Mouse (Mus musculus): ENCODE measurements around the gene Fbxw11. TPM values are rescaled to one million over a fixed set of nuclear protein-coding genes. Genes with fewer than 3 reads are reported as not detected.
A peak's percentile ranks its signal among the peaks of the same experiment; 100 is the strongest.

The Fbxw11 gene
- polyA plus RNA-seq, 1 experiment, result 44.5 TPM

DNA sequence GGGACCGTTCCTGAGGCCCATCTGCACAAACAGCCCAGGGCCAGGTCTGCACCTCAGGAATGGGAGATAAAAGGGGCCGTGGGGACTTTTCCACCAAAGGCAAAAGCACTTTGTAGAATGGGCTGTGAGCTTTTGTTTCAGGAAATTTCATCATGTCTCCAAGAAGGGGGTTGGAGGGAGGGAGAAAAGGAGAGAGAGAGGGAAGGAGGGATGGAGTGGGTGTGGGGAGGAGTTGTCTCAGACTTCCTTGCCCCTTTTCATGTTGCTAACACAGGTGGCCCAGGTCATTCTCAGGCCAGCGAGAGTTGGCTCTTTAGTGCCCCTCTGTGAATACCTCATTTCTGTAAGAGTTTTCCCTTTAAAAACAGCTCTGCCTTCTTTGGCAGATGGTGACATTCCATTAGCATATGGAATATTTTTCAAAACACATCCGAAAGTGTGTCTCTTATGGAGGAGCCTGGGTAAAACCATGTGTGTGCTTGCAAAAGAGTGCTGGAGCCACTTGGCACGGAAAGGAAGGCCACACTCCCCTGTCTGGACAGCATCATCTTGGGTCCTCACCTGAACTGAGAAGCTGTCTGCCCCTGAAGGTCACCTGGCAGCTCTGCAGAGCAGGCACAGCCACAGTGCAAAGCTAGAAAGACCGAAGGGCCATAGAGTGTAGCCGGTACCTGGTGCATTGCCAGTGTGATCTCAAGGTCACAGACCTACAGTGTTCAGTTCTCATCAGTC is 109.5 kb downstream of the Fbxw11 start:
- H3K27me3 ChIP-seq (ENCODE audit: control insufficient read depth, insufficient read depth, insufficient read length), result no peaks in the 10 kb centered on the region
- H3K79me2 ChIP-seq (ENCODE audit: control insufficient read depth, insufficient read depth), result no peaks in the 10 kb centered on the region
- H3K4me3 ChIP-seq, result no peak overlapping the region
- H3K36me3 ChIP-seq (ENCODE audit: control insufficient read depth, insufficient read depth), result peaks cover 4% of the 10 kb centered on the region
- no peak overlapping the region for H3K4me2 ChIP-seq (ENCODE audit: low read depth)
- no peak overlapping the region for H3ac ChIP-seq (ENCODE audit: control insufficient read depth, insufficient read length)
- TF ChIP-seq MAX (IDR thresholded peaks at IDR 0.05; ENCODE audit: low read depth) (no peak), CEBPB (IDR thresholded peaks at IDR 0.05; ENCODE audit: insufficient read depth, poor library complexity, severe bottlenecking) (peak; percentile 70; the same call in 1 of the 2 replicates), MYOG (IDR thresholded peaks at IDR 0.05; ENCODE audit: control insufficient read depth in 1 of 3, insufficient read depth in 1 of 3, insufficient read length in 2 of 3, low read depth in 2 of 3) (no peak)

DNA sequence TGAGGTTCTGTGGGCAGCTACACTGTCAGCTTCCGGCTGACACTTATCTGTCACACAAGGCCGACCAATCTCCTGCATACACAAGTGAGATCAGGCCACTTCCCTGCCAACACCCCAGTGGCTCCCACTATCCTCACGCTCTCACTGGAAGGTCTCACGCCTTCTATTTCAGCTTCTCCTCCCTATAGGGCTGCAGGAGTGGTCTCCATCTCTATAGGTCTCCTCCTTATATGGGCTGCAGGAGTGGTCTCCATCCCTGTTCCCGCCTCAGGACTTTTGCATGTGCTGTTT is 110.0 kb downstream of the Fbxw11 start:
- H3K4me2 ChIP-seq (ENCODE audit: low read depth), result no peak overlapping the region
- no peaks in the 10 kb centered on the region for H3K36me3 ChIP-seq (ENCODE audit: control insufficient read depth, insufficient read depth)
- no peak for TF ChIP-seq E2F4 (IDR thresholded peaks at IDR 0.05; ENCODE audit: insufficient read depth)
- no peak for TF ChIP-seq REST (IDR thresholded peaks at IDR 0.05; ENCODE audit: insufficient read depth, insufficient read length)
- no peak for TF ChIP-seq SRF (IDR thresholded peaks at IDR 0.05; ENCODE audit: control insufficient read depth, insufficient read length, low read depth)
- TF ChIP-seq POLR2A (IDR thresholded peaks at IDR 0.05; ENCODE audit: insufficient read length, low read depth), result no peak
- TF ChIP-seq TCF3 (IDR thresholded peaks at IDR 0.05; ENCODE audit: insufficient read length, low read depth), result no peak
- TF ChIP-seq MYOG (IDR thresholded peaks at IDR 0.05; ENCODE audit: control insufficient read depth in 1 of 3, insufficient read depth in 1 of 3, insufficient read length in 2 of 3, low read depth in 2 of 3), result no peak
- TF ChIP-seq USF1 (IDR thresholded peaks at IDR 0.05; ENCODE audit: low read depth), result no peak
- no peak for TF ChIP-seq POLR2AphosphoS2 (IDR thresholded peaks at IDR 0.05; ENCODE audit: insufficient read length, low read depth)
- no peak for TF ChIP-seq TCF12 (IDR thresholded peaks at IDR 0.05; ENCODE audit: insufficient read depth, poor library complexity, severe bottlenecking)
- no peak for TF ChIP-seq CEBPB (IDR thresholded peaks at IDR 0.05; ENCODE audit: insufficient read depth, poor library complexity, severe bottlenecking)
- TF ChIP-seq MYOD1 (IDR thresholded peaks at IDR 0.05; ENCODE audit: control insufficient read depth in 1 of 3, insufficient read length in 2 of 3, low read depth in 2 of 3), result no peak
- no peak for TF ChIP-seq MAX (IDR thresholded peaks at IDR 0.05; ENCODE audit: low read depth)
- H3K79me2 ChIP-seq (ENCODE audit: control insufficient read depth, insufficient read depth), result no peaks in the 10 kb centered on the region
- H3K4me3 ChIP-seq, result no peak overlapping the region
- no peaks in the 10 kb centered on the region for H3K27me3 ChIP-seq (ENCODE audit: control insufficient read depth, insufficient read depth, insufficient read length)
- H3ac ChIP-seq (ENCODE audit: control insufficient read depth, insufficient read length), result no peak overlapping the region

GRCm38 (mm10) chr11:32753358-32753757 is 110.8 kb downstream of the Fbxw11 start:
- no peak overlapping the region for H3K4me3 ChIP-seq
- no peaks in the 10 kb centered on the region for H3K79me2 ChIP-seq (ENCODE audit: control insufficient read depth, insufficient read depth)
- no peaks in the 10 kb centered on the region for H3K36me3 ChIP-seq (ENCODE audit: control insufficient read depth, insufficient read depth)
- no peaks in the 10 kb centered on the region for H3K27me3 ChIP-seq (ENCODE audit: control insufficient read depth, insufficient read depth, insufficient read length)
- no peak for TF ChIP-seq USF1 (IDR thresholded peaks at IDR 0.05; ENCODE audit: low read depth)
- TF ChIP-seq SRF (IDR thresholded peaks at IDR 0.05; ENCODE audit: control insufficient read depth, insufficient read length, low read depth), result no peak
- no peak for TF ChIP-seq MYOG (IDR thresholded peaks at IDR 0.05; ENCODE audit: control insufficient read depth in 1 of 3, insufficient read depth in 1 of 3, insufficient read length in 2 of 3, low read depth in 2 of 3)
- no peak for TF ChIP-seq POLR2AphosphoS2 (IDR thresholded peaks at IDR 0.05; ENCODE audit: insufficient read length, low read depth)
- no peak for TF ChIP-seq TCF3 (IDR thresholded peaks at IDR 0.05; ENCODE audit: insufficient read length, low read depth)
- no peak for TF ChIP-seq MAX (IDR thresholded peaks at IDR 0.05; ENCODE audit: low read depth)
- no peak for TF ChIP-seq CEBPB (IDR thresholded peaks at IDR 0.05; ENCODE audit: insufficient read depth, poor library complexity, severe bottlenecking)
- TF ChIP-seq MYOD1 (IDR thresholded peaks at IDR 0.05; ENCODE audit: control insufficient read depth in 1 of 3, insufficient read length in 2 of 3, low read depth in 2 of 3), result no peak
- no peak for TF ChIP-seq POLR2A (IDR thresholded peaks at IDR 0.05; ENCODE audit: insufficient read length, low read depth)
- TF ChIP-seq E2F4 (IDR thresholded peaks at IDR 0.05; ENCODE audit: insufficient read depth), result no peak
- TF ChIP-seq REST (IDR thresholded peaks at IDR 0.05; ENCODE audit: insufficient read depth, insufficient read length), result no peak
- H3ac ChIP-seq (ENCODE audit: control insufficient read depth, insufficient read length), result no peak overlapping the region
- H3K4me2 ChIP-seq (ENCODE audit: low read depth), result no peak overlapping the region

DNA sequence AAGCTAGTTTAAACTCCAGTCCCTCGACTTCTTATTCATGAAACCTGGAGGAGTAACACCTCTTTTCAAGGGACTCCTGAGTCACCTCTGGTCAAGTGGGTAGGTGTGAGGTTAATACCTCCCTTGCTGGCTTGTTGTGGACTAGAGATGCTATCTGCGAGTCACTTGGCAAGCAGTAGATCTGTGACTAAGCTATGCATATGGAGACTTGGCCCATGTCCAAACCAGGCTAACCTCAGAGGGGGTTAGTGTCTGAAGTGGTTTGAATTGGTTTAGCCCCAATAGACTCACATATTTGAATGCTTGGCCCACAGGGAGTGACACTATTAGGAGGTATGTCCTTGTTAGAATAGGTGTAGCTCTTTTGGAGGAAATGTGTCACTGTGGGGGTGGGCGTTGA is 120.2 kb downstream of the Fbxw11 start:
- Histone ChIP-seq H3K36me3 (ENCODE audit: control insufficient read depth, insufficient read depth) (no peaks in the 10 kb centered on the region), H3ac (ENCODE audit: control insufficient read depth, insufficient read length) (no peak overlapping the region), H3K4me3 (no peak overlapping the region), H3K79me2 (ENCODE audit: control insufficient read depth, insufficient read depth) (no peaks in the 10 kb centered on the region), H3K4me2 (ENCODE audit: low read depth) (no peak overlapping the region), H3K27me3 (ENCODE audit: control insufficient read depth, insufficient read depth, insufficient read length) (no peaks in the 10 kb centered on the region)
- TF ChIP-seq TCF3 (IDR thresholded peaks at IDR 0.05; ENCODE audit: insufficient read length, low read depth) (no peak), USF1 (IDR thresholded peaks at IDR 0.05; ENCODE audit: low read depth) (no peak), REST (IDR thresholded peaks at IDR 0.05; ENCODE audit: insufficient read depth, insufficient read length) (no peak), MYOD1 (IDR thresholded peaks at IDR 0.05; ENCODE audit: control insufficient read depth in 1 of 3, insufficient read length in 2 of 3, low read depth in 2 of 3) (no peak), POLR2A (IDR thresholded peaks at IDR 0.05; ENCODE audit: insufficient read length, low read depth) (no peak), SRF (IDR thresholded peaks at IDR 0.05; ENCODE audit: control insufficient read depth, insufficient read length, low read depth) (no peak)

DNA sequence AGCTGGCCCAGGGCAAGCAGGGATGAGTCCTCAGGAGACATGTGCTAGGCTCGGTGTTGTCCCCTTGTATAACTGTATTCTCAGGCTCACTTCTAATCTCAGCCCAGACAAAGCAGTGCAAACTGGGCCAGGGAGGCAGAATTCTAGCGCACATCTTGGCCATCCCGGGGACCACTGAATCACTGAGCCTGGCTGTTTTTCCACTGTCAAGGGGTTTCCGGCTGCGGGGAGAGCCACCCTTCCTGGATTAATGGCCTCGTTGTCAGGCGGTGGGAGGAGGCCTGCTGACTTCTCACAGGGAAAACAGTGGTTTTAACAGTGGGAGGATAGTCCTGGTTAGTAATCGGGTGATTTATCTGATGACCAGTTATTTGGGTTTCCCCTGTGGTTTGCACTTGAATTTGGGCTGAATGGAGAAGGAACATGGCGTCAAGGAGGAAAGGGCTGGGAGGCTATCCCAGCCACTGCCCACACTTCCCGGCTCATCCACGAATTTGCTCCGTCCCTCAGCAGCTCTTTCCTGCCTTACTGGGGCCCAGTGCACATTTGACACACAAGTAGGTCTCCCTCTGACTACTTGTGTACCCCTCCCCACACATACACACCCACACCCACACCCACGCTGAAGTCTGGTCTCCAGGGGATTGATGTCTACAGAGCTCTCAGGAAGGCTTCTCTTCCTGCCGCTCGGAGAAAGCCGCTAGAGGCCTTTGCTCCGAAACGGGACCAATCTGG is 125.1 kb downstream of the Fbxw11 start:
- no peaks in the 10 kb centered on the region for H3K27me3 ChIP-seq (ENCODE audit: control insufficient read depth, insufficient read depth, insufficient read length)
- H3K4me3 ChIP-seq, result no peak overlapping the region
- H3K4me2 ChIP-seq (ENCODE audit: low read depth), result peak overlapping the region; percentile 59
- H3ac ChIP-seq (ENCODE audit: control insufficient read depth, insufficient read length), result no peak overlapping the region
- no peaks in the 10 kb centered on the region for H3K36me3 ChIP-seq (ENCODE audit: control insufficient read depth, insufficient read depth)
- H3K79me2 ChIP-seq (ENCODE audit: control insufficient read depth, insufficient read depth), result no peaks in the 10 kb centered on the region
- TF ChIP-seq MYOG (IDR thresholded peaks at IDR 0.05; ENCODE audit: control insufficient read depth in 1 of 3, insufficient read depth in 1 of 3, insufficient read length in 2 of 3, low read depth in 2 of 3), result no peak
